Mouse (Mus musculus): ENCODE data around the gene Pikfyve. TPM values are rescaled to one million over a fixed set of nuclear protein-coding genes. Genes with fewer than 3 reads are reported as not detected.
A peak's percentile ranks its signal among the peaks of the same experiment; 100 is the strongest.
"Not testable (repeated sequence)": the region's sequence is repeated elsewhere in the genome, so short reads cannot be mapped to it uniquely, and the experiment has no call there.

The Pikfyve gene
- total RNA-seq, 2 experiments from 2014 or later = 5.1 to 5.5 TPM

GRCm38 (mm10) chr1:65185011-65185410 lies 1.5 kb upstream of the Pikfyve start:
- no peak for DNase-seq (ENCODE audit: low spot score)

GRCm38 (mm10) chr1:65185524-65186205 lies 818 bp upstream of the Pikfyve start:
- peak; percentile 40 for DNase-seq (ENCODE audit: low spot score)

- DNase-seq (ENCODE audit: low spot score) = no peak
Observed at GRCm38 (mm10) chr1:65187074-65187430, 569 bp downstream of the Pikfyve start.

GRCm38 (mm10) chr1:65190172-65190571 lies 3.7 kb downstream of the Pikfyve start:
- DNase-seq (ENCODE audit: low spot score) = no peak

GRCm38 (mm10) chr1:65193226-65193625 lies 6.7 kb downstream of the Pikfyve start:
- DNase-seq (ENCODE audit: low spot score) = no peak

GRCm38 (mm10) chr1:65198425-65198824 lies 11.9 kb downstream of the Pikfyve start:
- no peak for DNase-seq (ENCODE audit: low spot score)

GRCm38 (mm10) chr1:65198861-65199260 lies 12.4 kb downstream of the Pikfyve start:
- no peak for DNase-seq (ENCODE audit: low spot score)

GRCm38 (mm10) chr1:65204299-65204698 lies 17.8 kb downstream of the Pikfyve start:
- DNase-seq (ENCODE audit: low spot score) = no peak

- DNase-seq (ENCODE audit: low spot score) = no peak
Observed at GRCm38 (mm10) chr1:65213214-65213613, 26.7 kb downstream of the Pikfyve start.

- no peak for DNase-seq (ENCODE audit: low spot score)
Observed at GRCm38 (mm10) chr1:65217567-65217966, 31.1 kb downstream of the Pikfyve start.

GRCm38 (mm10) chr1:65217972-65218371 lies 31.5 kb downstream of the Pikfyve start:
- no peak for DNase-seq (ENCODE audit: low spot score)

GRCm38 (mm10) chr1:65223654-65224053 lies 37.2 kb downstream of the Pikfyve start:
- no peak for DNase-seq (ENCODE audit: low spot score)

GRCm38 (mm10) chr1:65227681-65228080 lies 41.2 kb downstream of the Pikfyve start:
- no peak for DNase-seq (ENCODE audit: low spot score)

- not testable (repeated sequence) for DNase-seq (ENCODE audit: low spot score)
Observed at GRCm38 (mm10) chr1:65229768-65230167, 43.3 kb downstream of the Pikfyve start.

GRCm38 (mm10) chr1:65230566-65230965 lies 44.1 kb downstream of the Pikfyve start:
- no peak for DNase-seq (ENCODE audit: low spot score)

- DNase-seq (ENCODE audit: low spot score) = no peak
Observed at GRCm38 (mm10) chr1:65237712-65238111, 51.2 kb downstream of the Pikfyve start.

GRCm38 (mm10) chr1:65245637-65246036 lies 59.2 kb downstream of the Pikfyve start:
- DNase-seq (ENCODE audit: low spot score) = no peak

GRCm38 (mm10) chr1:65280461-65280860 lies 94.0 kb downstream of the Pikfyve start:
- DNase-seq (ENCODE audit: low spot score) = no peak

- no peak for DNase-seq (ENCODE audit: low spot score)
Observed at GRCm38 (mm10) chr1:65281756-65282155, 95.3 kb downstream of the Pikfyve start, which contains the start of gene Pth2r. Gene Pth2r (plus strand): TSS chr1:65282056.

GRCm38 (mm10) chr1:65282766-65283165 lies 96.3 kb downstream of the Pikfyve start:
- peak; percentile 28 for DNase-seq (ENCODE audit: low spot score)

- DNase-seq (ENCODE audit: low spot score) = no peak
Observed at GRCm38 (mm10) chr1:65308476-65308875, 122.0 kb downstream of the Pikfyve start.

GRCm38 (mm10) chr1:65311214-65311933 lies 124.9 kb downstream of the Pikfyve start:
- no peak for DNase-seq (ENCODE audit: low spot score)

- DNase-seq (ENCODE audit: low spot score) = no peak
Observed at GRCm38 (mm10) chr1:65312118-65312517, 125.6 kb downstream of the Pikfyve start.
